Mouse (Mus musculus) adrenal gland, adult 18-20 months (tissue): ENCODE measurements at regions not wholly inside any gene's neighbourhood (a gene's known extent, or its start where the extent isn't known, plus 50 kb on each side); places are given as distances from the start of the nearest gene placed in this dataset.

ENCODE experiments used
- DNase-seq, 2 experiments: peaks; one replicate each; pipeline ENCODE4 v3.0.0; 2021 to 2022; ENCODE audit warnings: low spot score in 2 of 2

GRCm38 (mm10) chr10:24493392-24493791 lies 101.8 kb upstream of the Ccn2 start:
- peak; percentile 33 to 48 for DNase-seq

- peak; percentile 36 to 51 for DNase-seq
Observed at GRCm38 (mm10) chr10:24493936-24494335, 101.3 kb upstream of the Ccn2 start.

GRCm38 (mm10) chr10:24519795-24520512 lies 75.3 kb upstream of the Ccn2 start:
- no peak for DNase-seq

DNA sequence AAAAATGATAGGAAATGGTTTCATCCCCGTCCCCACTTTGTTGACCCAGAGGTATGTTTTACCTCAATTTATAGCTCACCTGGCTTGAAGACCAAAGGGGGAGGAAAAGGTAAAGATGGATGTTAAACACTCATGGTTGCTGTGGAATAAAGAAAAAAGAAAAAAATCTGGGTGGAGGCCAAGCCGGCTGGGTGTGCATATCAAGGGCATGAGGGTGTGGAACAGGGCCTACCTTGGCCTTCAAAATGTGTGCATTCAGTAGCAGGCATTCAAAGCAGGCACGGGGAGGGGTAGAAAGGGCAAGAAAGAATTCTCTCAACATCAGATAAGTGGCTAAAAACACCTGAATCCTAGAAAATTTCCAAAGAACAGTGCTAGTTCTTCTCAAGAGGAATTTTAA lies 74.7 kb upstream of the Ccn2 start:
- DNase-seq = no peak

GRCm38 (mm10) chr10:24532776-24533175 lies 62.5 kb upstream of the Ccn2 start:
- no peak for DNase-seq

- DNase-seq = no peak
Observed at GRCm38 (mm10) chr10:24534901-24535300, 60.3 kb upstream of the Ccn2 start.

- no peak for DNase-seq
Observed at GRCm38 (mm10) chr10:24535461-24535860, 59.8 kb upstream of the Ccn2 start.

DNA sequence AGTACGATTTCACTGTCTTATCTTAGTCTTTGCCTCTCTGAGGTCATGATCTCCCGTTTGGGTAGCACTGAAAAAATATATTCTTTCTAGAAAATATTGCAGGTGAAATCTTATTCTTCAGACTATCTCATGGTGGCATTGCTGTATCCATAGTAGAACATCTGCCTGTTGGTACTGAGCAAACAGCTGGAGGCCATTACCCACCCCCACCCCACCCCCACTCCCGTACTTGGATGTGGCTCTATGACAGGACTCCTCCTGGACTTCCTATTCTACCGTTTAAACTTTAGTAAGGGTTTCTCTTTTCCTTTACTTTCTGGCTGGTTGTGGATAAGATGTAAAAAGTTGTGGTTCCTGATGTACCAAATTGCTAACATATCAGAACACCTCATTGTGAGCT lies 53.3 kb upstream of the Ccn2 start:
- no peak for DNase-seq
